Mouse (Mus musculus) lung, embryonic 15.5 days (tissue): ENCODE results near the gene Kcnk6. TPM values are rescaled to one million over a fixed set of nuclear protein-coding genes. Genes with fewer than 3 reads are reported as not detected.
A peak's percentile ranks its signal among the peaks of the same experiment; 100 is the strongest.

Source experiments
- ATAC-seq: fragments of 200-750 bp; cut with Nextera tagmentation; 2 replicates; pipeline ENCODE4 v1.8.0; 2017; ENCODE audit warnings: moderate number of reproducible peaks, borderline replicate concordance; ENCODE audit not compliant: low FRiP score, low TSS enrichment; ENCODE audit errors: extremely low read depth
- H3K27ac ChIP-seq: fragments of 300-500 bp; sonication (generic); 2 replicates; pipeline ENCODE4 v1.5.1; 2015; ENCODE audit warnings: moderate library complexity, mild to moderate bottlenecking, inconsistent platforms
- H3K27me3 ChIP-seq: fragments of 300-500 bp; sonication (generic); 2 replicates; pipeline ENCODE4 v1.6.1; 2015; ENCODE audit warnings: inconsistent platforms
- H3K36me3 ChIP-seq: fragments of 300-500 bp; sonication (generic); 2 replicates; pipeline ENCODE4 v1.6.1; 2015; ENCODE audit warnings: inconsistent platforms
- H3K4me1 ChIP-seq: fragments of 300-500 bp; sonication (generic); 2 replicates; pipeline ENCODE4 v1.6.1; 2015; ENCODE audit warnings: inconsistent platforms
- H3K4me2 ChIP-seq: fragments of 300-500 bp; sonication (generic); 2 replicates; pipeline ENCODE4 v1.6.1; 2015; ENCODE audit warnings: inconsistent platforms, mild to moderate bottlenecking, moderate library complexity
- H3K4me3 ChIP-seq: fragments of 300-500 bp; sonication (generic); 2 replicates; pipeline ENCODE4 v1.5.1; 2015; ENCODE audit warnings: mild to moderate bottlenecking, inconsistent platforms
- H3K9ac ChIP-seq: fragments of 300-500 bp; sonication (generic); 2 replicates; pipeline ENCODE4 v1.6.1; 2015; ENCODE audit warnings: inconsistent platforms
- H3K9me3 ChIP-seq: fragments of 300-500 bp; sonication (generic); 2 replicates; pipeline ENCODE4 v1.6.1; 2016; ENCODE audit warnings: inconsistent platforms
- WGBS: fragments of 180-500 bp; shearing (Covaris S2); methylation state at CpG from one replicate; pipeline ENCODE4 v1.1.7; 2015; 5-methylcytosine and 5-hydroxymethylcytosine counted together
- polyA plus RNA-seq: library from polyadenylated mRNA; unstranded; fragments of >200 nt; fragmentation: Nextera tagmentation; extraction: Ambion mirVana; gene quantifications from 2 replicates; pipeline ENCODE4 v1.2.1, GENCODE M21; 2015

The Kcnk6 gene
- polyA plus RNA-seq, 1 experiment from 2014 or later = 2.0 TPM

DNA sequence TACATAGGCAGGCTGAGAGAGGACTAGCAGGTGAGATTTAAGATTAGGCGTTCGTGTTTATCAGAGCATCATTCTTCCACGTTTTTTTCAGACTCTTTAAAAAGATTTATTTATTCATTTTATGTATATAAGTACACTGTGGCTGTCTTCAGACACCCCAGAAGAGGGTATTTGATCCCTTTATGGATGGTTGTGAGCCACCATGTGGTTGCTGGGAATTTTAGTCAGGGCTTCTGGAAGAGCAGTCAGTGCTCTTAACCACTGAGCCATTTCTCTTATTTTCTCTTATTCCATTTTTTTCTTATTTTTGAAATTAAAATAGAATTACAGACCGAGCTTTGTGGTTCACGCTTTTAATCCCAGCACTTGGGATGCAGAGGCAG lies 51.5 kb downstream of the Kcnk6 start:
- Histone ChIP-seq H3K4me1 (peaks cover 18% of the 10 kb centered on the region), H3K9ac (no peak overlapping the region), H3K36me3 (peaks cover 14% of the 10 kb centered on the region), H3K27ac (0 out of 2 replicates have a peak overlapping the region, but pooled peaks have one; percentile 9), H3K27me3 (no peaks in the 10 kb centered on the region), H3K4me3 (peak overlapping the region; percentile 75), H3K4me2 (peak overlapping the region; percentile 50), H3K9me3 (no peaks in the 10 kb centered on the region)
- 39% methylated on average over 5 of the region's 5 CpGs for WGBS
- no peak; the same call in 1 of the 2 replicates for ATAC-seq

DNA sequence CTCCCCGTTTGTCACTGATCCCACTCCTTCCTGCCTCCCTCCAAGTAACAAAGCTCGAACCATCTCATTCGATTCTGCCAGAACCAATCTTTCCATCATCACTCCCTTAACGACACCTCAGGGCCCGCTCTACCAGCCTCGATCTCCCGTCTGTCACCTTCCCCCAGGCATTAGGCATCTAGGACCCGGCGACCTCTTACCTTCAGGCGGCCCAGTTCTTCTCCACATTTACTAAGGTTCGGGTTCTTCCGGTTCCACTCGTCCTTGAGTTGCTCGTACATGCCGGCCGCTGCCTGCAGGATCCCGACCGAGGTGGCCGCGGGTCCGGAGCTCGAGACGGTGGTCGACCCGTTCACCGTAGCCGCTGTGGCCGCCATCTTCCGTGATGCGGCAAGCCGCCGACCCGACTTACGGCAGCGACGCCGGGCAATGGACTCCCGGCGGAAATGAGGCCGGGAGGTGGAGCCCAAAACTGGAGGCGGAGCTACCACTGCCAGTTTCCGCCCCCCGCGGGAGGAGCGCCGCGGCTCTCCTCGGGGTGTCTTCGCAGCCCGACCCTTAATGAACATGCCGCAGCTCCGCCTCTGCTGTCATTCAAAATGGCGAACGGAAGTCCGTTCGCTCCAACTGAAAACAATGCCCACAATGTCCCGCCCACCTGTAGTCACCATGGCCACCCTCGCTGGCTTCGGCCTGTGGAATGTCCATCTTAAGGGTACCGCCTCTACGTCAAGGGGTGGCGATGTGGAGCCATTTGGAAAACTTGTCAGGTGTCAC lies 52.0 kb downstream of the Kcnk6 start, which contains the start of gene Psmd8:
TSS of gene Psmd8 (minus strand) at position 625 of the 777 bp plus-strand sequence.
- Histone ChIP-seq H3K4me1 (peaks cover 18% of the 10 kb centered on the region), H3K4me2 (peak within 1 kb of the TSS; percentile 69), H3K27ac (peak within 1 kb of the TSS; percentile 68; the same call in 1 of the 2 replicates), H3K4me3 (peak within 1 kb of the TSS; percentile 75), H3K9me3 (no peaks in the 10 kb centered on the region), H3K9ac (peak within 1 kb of the TSS; percentile 76), H3K27me3 (no peaks in the 10 kb centered on the region), H3K36me3 (peaks cover 20% of the 10 kb centered on the region)
- ATAC-seq = peak; percentile 95
- WGBS = under 1% methylated on average over 62 of the region's 62 CpGs

DNA sequence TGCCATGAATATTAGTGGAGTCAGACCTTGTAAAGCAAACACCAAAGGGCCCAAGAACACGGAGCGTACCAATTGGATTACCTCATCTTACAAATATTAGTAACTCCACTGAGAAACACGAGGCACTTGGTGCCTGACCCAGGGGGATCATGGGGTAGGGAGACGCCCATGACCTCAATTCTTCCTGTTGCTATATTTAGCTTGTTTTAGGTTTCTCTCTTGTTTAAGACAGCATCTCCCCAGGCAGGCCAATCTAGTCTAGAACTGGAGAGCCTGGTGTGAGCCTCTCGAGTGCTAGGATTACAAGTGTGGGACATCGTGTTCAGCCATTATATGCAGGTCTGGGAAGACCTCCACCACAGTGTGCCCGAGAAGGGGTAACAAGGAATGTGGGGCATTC lies 53.0 kb downstream of the Kcnk6 start:
- H3K27me3 ChIP-seq = 0 out of 2 replicates have a peak, but pooled peaks cover under 1% of the 10 kb centered on the region
- peak overlapping the region; percentile 69 for H3K4me2 ChIP-seq
- no peak overlapping the region for H3K27ac ChIP-seq
- 24% methylated on average over 7 of the region's 7 CpGs for WGBS
- peak overlapping the region; percentile 76 for H3K9ac ChIP-seq
- H3K9me3 ChIP-seq = no peaks in the 10 kb centered on the region
- H3K36me3 ChIP-seq = peaks cover 29% of the 10 kb centered on the region
- H3K4me1 ChIP-seq = peaks cover 18% of the 10 kb centered on the region
- peak overlapping the region; percentile 75 for H3K4me3 ChIP-seq
- ATAC-seq = no peak

DNA sequence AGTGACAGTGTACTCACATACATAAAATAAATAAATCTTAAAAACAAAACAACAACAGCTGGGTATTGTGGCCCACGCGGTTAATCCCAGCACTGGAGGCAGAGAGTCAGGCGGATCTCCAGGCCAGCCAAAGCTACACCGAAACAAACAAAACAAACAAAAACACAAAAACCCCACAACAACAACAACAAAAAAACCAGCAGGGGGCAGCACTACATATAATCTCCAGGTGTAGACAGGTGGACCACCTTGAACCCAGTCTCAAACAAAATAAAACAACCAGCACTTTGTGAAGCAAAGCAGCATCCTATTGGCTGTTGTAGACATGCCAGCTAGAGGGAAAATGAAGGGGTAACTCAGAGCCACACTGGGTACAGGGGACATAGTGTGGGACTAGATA lies 54.2 kb downstream of the Kcnk6 start:
- ATAC-seq = no peak
- WGBS = 85% methylated on average over 4 of the region's 4 CpGs
- Histone ChIP-seq H3K27ac (no peak overlapping the region), H3K36me3 (peaks cover 41% of the 10 kb centered on the region), H3K4me3 (no peak overlapping the region), H3K4me1 (peaks cover 18% of the 10 kb centered on the region), H3K9ac (no peak overlapping the region), H3K4me2 (no peak overlapping the region), H3K9me3 (no peaks in the 10 kb centered on the region), H3K27me3 (peaks cover 13% of the 10 kb centered on the region)

DNA sequence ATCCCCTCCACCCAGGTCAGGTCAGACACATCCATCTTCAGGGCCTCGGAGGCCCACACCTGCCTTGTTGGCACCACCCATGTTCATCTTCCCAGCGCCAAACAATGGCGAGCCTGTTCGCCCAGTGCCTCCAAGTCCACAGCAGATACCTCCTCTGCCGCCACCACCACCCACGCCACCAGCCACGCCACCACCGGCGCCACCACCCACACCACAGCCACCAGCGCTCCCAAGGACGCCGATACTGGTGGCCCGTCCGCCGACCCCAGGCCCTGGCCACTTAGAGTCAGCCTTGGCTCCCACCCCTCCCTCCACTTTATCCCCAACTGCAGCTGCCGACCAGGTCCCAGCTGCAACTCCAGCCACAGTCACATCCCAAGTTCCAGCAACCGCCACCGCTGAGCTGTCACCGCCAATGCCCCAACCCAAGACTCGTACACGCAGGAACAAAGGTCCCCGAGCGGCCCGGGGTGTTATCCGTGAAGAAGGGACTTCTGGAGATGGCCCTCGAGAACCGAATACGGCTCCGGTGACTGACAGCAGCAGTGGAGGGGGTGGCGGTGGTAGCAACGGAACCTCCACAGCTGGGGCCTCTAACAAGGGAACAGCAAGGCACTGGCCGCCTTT lies 59.8 kb downstream of the Kcnk6 start:
- Histone ChIP-seq H3K9ac (no peak overlapping the region), H3K4me3 (no peak overlapping the region), H3K9me3 (no peaks in the 10 kb centered on the region), H3K27ac (no peak overlapping the region), H3K36me3 (peaks cover 42% of the 10 kb centered on the region), H3K27me3 (peaks cover 53% of the 10 kb centered on the region), H3K4me1 (peaks cover 42% of the 10 kb centered on the region), H3K4me2 (peak overlapping the region; percentile 91; the same call in 1 of the 2 replicates)
- WGBS = 44% methylated on average over 32 of the region's 32 CpGs
- no peak for ATAC-seq

Other genes with a start within 250 kb of the Kcnk6 start
- 0.19 and 0.24 TPM in 2 replicates for gene Ryr1, start 107.3 kb downstream of the Kcnk6 start, polyA plus RNA-seq
- gene Rasgrp4, start 97.7 kb downstream of the Kcnk6 start, polyA plus RNA-seq = 1.1 and 1.7 TPM in 2 replicates
- gene Fam98c, start 76.3 kb downstream of the Kcnk6 start, polyA plus RNA-seq = 17.7 and 19.3 TPM in 2 replicates
- gene Ggn, start 62.3 kb downstream of the Kcnk6 start, polyA plus RNA-seq = 0.34 and 0.74 TPM in 2 replicates
- 1.4 and 2.3 TPM in 2 replicates for gene Spred3, start 62.1 kb downstream of the Kcnk6 start, polyA plus RNA-seq
- gene Psmd8, start 51.8 kb downstream of the Kcnk6 start, polyA plus RNA-seq = 267 and 270 TPM in 2 replicates
- 0.86 and 1.0 TPM in 2 replicates for gene Catsperg1, start 18.5 kb downstream of the Kcnk6 start, polyA plus RNA-seq
- gene Yif1b, start 5.8 kb upstream of the Kcnk6 start, polyA plus RNA-seq = 133 and 134 TPM in 2 replicates
- 13.1 and 14.4 TPM in 2 replicates for gene 2200002D01Rik, start 16.0 kb upstream of the Kcnk6 start, polyA plus RNA-seq
- gene Spint2, start 49.4 kb upstream of the Kcnk6 start, polyA plus RNA-seq = 325 and 332 TPM in 2 replicates
- 148 and 159 TPM in 2 replicates for gene Ppp1r14a, start 56.8 kb upstream of the Kcnk6 start, polyA plus RNA-seq
- 12.8 and 13.7 TPM in 2 replicates for gene Dpf1, start 71.4 kb upstream of the Kcnk6 start, polyA plus RNA-seq